Mouse (Mus musculus) bone marrow, adult 2 months (tissue): Measurements from ENCODE around the gene Dnajb8. TPM values are rescaled to one million over a fixed set of nuclear protein-coding genes. Genes with fewer than 3 reads are reported as not detected.
A peak's percentile ranks its signal among the peaks of the same experiment; 100 is the strongest.

ENCODE experiments used
- H3K27ac ChIP-seq: fragments of 200-500 bp; 2 replicates; pipeline ENCODE4 v1.5.1; 2012; ENCODE audit warnings: low read depth, mild to moderate bottlenecking, control low read depth, inconsistent platforms, low read length; ENCODE audit not compliant: control insufficient read depth, poor library complexity, insufficient read depth
- H3K4me1 ChIP-seq: fragments of 200-500 bp; 2 replicates; pipeline ENCODE4 v1.6.1; 2011; ENCODE audit warnings: low read length; ENCODE audit not compliant: control insufficient read depth, insufficient read depth
- H3K4me3 ChIP-seq: fragments of 200-500 bp; replicated peaks from 2 replicates; pipeline ENCODE3; 2011; ENCODE audit warnings: mild to moderate bottlenecking, low read depth, low read length, control low read depth; ENCODE audit not compliant: control insufficient read depth
- CTCF ChIP-seq: fragments of 200-500 bp; IDR thresholded peaks from 2 replicates; pipeline ENCODE4 v1.5.1; 2011; ENCODE audit warnings: low read length, control low read depth; ENCODE audit not compliant: control insufficient read depth, insufficient read depth
- POLR2A ChIP-seq: fragments of 200-500 bp; IDR thresholded peaks from 2 replicates; pipeline ENCODE4 v1.6.1; 2011; ENCODE audit warnings: low read depth, mild to moderate bottlenecking, control low read depth, low read length, borderline replicate concordance; ENCODE audit not compliant: control insufficient read depth
- WGBS: fragments of 180-500 bp; shearing (Covaris S2); methylation state at CpG from one replicate; pipeline ENCODE4 v1.1.7; 2018; 5-methylcytosine and 5-hydroxymethylcytosine counted together
- polyA plus RNA-seq: library from polyadenylated mRNA; stranded (reverse); fragments of >200 nt; gene quantifications from 2 replicates; pipeline ENCODE4 v1.2.4, GENCODE M21; 2011; ENCODE audit warnings: low replicate concordance; ENCODE audit not compliant: missing spikeins, insufficient read depth, insufficient read length

The Dnajb8 gene
- polyA plus RNA-seq, 1 experiment, result not detected

DNA sequence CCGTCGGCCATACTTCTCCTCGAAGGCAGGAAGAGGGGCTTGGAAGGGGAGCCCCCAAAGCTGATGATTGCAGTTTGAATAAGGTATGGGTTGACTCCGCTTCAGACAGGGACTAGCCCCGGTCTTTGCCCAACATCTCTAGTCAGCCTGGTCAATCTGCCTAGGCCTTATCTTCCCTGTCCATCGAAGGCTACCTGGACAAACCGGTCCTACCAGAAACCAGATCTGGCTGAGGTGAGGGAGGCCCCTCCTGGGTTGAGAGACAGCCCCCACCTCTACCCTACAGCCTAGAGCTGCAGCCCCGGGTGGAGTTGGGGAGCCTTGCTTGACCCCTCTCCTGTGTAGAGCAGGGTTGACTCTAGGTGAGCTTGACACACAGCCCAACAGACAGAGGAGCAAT lies 11.9 kb downstream of the Dnajb8 start:
- no peak for TF ChIP-seq POLR2A
- TF ChIP-seq CTCF, result no peak
- Histone ChIP-seq H3K4me1 (no peaks in the 10 kb centered on the region; the same call in 1 of the 2 replicates), H3K27ac (no peak overlapping the region), H3K4me3 (no peak overlapping the region)
- 85% methylated on average over 8 of the region's 8 CpGs for WGBS

DNA sequence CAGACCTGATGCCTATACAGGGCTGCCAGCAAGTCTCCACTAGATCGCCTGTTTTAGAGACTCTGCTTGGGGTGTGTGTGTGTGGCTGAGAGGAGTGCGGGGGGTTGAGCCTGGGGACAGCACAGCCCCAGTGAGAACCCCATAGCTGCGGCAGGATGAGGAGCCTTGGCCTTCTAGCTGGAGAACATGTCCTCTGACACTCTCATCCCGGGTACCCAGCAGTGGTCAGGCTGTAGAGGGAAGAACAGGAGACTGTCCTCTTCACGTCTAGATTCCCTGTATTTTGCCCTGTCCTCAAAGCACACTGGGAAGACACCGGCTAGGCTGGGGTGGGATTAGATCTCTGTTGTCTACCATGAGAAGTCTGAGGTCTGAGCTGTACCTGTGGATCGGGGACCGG lies 13.4 kb downstream of the Dnajb8 start:
- WGBS, result 70% methylated on average over 8 of the region's 8 CpGs
- no peak overlapping the region for H3K27ac ChIP-seq
- no peak overlapping the region for H3K4me3 ChIP-seq
- H3K4me1 ChIP-seq, result no peaks in the 10 kb centered on the region; the same call in 1 of the 2 replicates
- TF ChIP-seq POLR2A, result no peak
- no peak for TF ChIP-seq CTCF

DNA sequence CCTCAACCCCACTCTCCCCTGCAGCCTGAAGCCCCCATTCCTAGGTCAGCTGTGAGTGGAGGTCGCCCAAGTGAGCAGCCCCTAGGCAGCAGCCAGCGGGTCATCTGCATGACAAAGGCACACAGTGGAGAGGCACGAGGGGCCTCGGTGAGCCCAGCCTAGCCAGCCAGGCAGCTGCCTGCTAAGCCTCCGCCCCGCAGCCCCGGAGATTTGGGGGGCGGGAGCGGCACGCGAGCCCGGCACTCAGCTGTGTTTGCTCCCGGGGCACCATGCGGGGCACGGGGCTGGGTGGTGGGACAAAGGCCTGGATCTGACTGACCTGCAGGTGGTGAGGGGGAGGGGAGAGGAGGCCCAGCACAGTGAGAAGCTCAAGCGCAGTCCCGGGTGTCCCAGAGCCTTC lies 13.9 kb downstream of the Dnajb8 start:
- H3K27ac ChIP-seq, result no peak overlapping the region
- H3K4me3 ChIP-seq, result no peak overlapping the region
- no peaks in the 10 kb centered on the region; the same call in 1 of the 2 replicates for H3K4me1 ChIP-seq
- 37% methylated on average over 17 of the region's 17 CpGs for WGBS
- no peak for TF ChIP-seq CTCF

DNA sequence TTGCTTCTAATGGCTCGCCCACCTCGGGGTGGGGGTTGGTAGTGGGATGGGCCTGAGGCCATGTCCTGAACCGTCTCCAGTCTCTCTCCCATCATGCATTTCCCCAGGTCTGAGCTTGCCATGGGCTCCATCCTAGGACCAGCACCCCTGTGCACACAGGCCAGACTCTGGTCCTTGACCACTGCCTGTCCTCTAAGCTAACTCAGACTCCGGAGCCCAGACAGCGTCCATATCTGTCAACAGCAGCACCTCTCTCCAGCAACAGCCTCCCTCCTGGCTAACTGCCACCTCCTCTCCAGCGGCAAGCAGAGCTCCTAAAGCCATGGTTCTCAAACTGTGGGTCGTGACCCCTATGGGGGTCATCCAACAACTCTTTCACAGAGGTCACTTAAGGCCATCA lies 14.4 kb downstream of the Dnajb8 start:
- 57% methylated on average over 7 of the region's 7 CpGs for WGBS
- Histone ChIP-seq H3K27ac (no peak overlapping the region), H3K4me1 (no peaks in the 10 kb centered on the region), H3K4me3 (no peak overlapping the region)
- TF ChIP-seq POLR2A (no peak), CTCF (no peak)

DNA sequence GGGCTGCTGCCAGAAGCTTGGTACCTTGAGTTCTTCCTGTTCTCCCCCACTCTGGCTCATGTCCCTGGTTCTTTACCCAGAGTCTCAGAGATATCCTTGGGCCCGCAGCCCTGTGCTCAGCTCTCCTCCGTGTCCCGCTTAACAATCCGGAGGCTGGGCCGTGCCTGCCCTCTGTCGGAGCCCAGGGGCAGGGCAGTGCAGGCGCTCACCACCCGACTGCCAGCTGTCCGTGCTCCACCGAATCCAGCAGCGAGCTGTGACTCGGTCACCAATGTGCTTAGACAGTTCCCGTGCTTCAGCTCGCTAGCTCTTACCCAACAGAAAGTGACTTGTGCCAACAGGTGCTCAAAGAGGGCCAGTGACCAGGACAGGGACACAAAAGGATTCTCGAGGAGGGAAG lies 20.5 kb downstream of the Dnajb8 start:
- Histone ChIP-seq H3K4me1 (no peaks in the 10 kb centered on the region), H3K27ac (no peak overlapping the region), H3K4me3 (no peak overlapping the region)
- WGBS, result 6% methylated on average over 15 of the region's 15 CpGs
- TF ChIP-seq CTCF (peak; percentile 59), POLR2A (no peak)

DNA sequence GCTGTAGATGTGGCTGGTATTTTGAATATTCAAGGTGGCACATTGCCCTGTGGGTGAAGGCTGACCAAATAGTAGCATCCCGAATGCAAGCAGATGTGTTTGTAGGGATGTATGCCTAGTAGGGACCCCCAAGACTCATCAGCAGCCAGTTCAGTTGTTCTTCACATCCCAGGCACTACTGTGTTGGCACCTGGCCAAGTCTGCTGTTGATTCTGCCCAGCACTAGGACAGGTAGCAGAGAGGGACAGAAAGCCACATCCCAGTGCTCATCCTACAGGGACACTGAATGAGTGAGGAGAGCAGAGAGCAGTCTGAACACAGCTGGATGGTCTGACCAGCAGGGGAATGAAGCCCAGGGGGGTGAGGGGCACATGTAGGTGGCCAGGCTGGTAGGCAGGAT lies 27.2 kb downstream of the Dnajb8 start:
- TF ChIP-seq CTCF (no peak), POLR2A (no peak)
- 71% methylated on average over 1 of the region's 1 CpGs for WGBS
- no peak overlapping the region for H3K4me3 ChIP-seq
- no peaks in the 10 kb centered on the region; the same call in none of the 2 replicates for H3K4me1 ChIP-seq
- no peak overlapping the region for H3K27ac ChIP-seq

DNA sequence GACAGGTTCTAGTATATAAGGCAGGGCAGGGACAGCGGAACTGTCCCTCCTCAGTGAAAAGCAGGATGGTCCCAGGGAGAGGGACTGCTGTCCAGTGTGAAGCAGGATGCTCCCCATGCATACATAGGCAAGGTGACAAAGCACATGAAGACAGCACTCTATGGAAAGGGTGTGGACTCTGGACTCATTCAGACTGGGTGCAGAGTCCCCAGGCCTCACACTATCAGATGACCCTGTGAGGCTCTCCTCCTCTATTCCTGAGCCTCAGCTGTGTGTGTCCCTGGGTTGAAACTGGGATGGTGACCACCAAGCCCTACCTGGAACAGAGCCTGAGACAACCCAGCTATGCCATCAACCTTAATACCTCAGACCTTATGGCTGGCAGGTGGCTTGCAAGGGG lies 29.3 kb downstream of the Dnajb8 start:
- Histone ChIP-seq H3K4me3 (no peak overlapping the region), H3K4me1 (no peaks in the 10 kb centered on the region; the same call in none of the 2 replicates), H3K27ac (no peak overlapping the region)
- WGBS, result 95% methylated on average over 1 of the region's 1 CpGs
- no peak for TF ChIP-seq POLR2A
- TF ChIP-seq CTCF, result no peak

DNA sequence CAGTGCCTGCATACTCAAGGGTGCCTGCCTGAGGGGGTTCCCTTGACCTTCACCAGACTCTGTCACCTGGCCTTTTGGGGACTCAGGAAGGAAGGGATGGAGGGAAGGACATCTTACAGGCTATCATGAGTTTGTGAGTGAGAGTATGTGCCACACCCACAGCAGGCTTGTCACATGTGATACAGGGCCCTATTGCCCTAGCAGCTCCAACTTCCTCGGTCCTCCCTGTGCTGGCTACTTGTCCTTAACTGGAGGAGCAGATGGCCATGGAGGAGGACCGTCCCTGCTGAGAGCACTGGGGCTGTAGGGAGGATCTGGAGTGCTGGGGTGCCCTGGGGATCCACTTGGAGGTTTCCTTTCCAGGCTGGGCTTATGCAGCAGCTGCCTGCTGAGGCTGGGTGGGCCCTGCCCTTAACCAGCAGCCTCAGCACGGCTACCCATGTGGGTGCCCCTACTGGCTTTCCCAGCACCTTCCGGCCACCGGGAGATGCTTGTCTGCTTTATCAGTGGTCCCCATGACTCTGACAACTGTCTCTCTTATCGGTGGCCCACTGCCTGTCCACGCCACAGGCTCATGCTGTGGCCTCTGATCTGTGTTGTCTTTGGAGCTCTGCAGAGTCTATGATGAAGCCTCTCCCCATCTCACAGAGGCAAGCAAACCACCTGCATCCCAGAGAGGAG lies 29.9 kb downstream of the Dnajb8 start:
- peak overlapping the region; percentile 58; the same call in 1 of the 2 replicates for H3K27ac ChIP-seq
- WGBS, result 57% methylated on average over 7 of the region's 7 CpGs
- H3K4me3 ChIP-seq, result no peak overlapping the region
- H3K4me1 ChIP-seq, result no peaks in the 10 kb centered on the region; the same call in none of the 2 replicates
- TF ChIP-seq CTCF (no peak), POLR2A (no peak)

DNA sequence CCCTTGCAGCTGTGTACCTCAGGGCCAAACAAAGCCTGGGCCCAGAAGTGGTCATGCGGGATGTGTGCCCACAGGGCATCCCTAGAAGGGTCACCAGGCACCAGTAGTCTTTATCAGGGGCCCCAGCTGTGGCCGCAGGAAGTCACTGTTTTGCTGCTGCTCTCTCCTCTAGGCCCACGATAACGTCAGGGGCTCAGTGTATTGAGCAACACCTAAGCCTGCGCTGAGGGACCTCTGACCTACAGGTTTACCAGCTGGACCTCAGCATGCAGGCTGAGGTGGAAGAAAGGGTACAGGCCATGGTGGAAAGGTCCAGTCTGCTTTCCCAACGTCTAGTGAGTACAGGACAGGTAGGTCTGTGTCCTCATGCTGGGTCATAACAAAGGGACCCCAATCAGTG lies 32.0 kb downstream of the Dnajb8 start:
- no peak overlapping the region for H3K27ac ChIP-seq
- 19% methylated on average over 6 of the region's 6 CpGs for WGBS

More for the DNA sequence above, 32.0 kb downstream of the Dnajb8 start:
- no peak for TF ChIP-seq CTCF
- TF ChIP-seq POLR2A, result no peak
- Histone ChIP-seq H3K4me1 (no peaks in the 10 kb centered on the region; the same call in none of the 2 replicates), H3K4me3 (no peak overlapping the region)
